ENCODE assay signal across 25 mouse cellular contexts in genomic region chr16:41937596-41937990, GRCm38 (mm10).
"Had no signal": no experiment of that assay in that cellular context is flagged by ENCODE, and none has a peak within 500 bp of the region (broad histone marks: within the 10 kb centered on the region; RNA-seq: fewer than 3 reads in every experiment).

No protein-coding gene starts in this region.

- H3K9ac ChIP-seq: heart, embryonic 12.5 days; hindbrain, embryonic 12.5 days; hindbrain, embryonic 14.5 days; intestine, embryonic 15.5 days; limb, embryonic 12.5 days; liver, embryonic 13.5 days; liver, embryonic 15.5 days; liver, postnatal 0 days had no signal

- H3K4me2 ChIP-seq: heart, embryonic 12.5 days; hindbrain, embryonic 12.5 days; hindbrain, embryonic 14.5 days; intestine, embryonic 15.5 days; limb, embryonic 12.5 days; liver, embryonic 11.5 days; liver, embryonic 13.5 days; liver, embryonic 15.5 days had no signal

- H3K4me1 ChIP-seq: hindbrain, embryonic 10.5 days; hindbrain, embryonic 12.5 days; intestine, embryonic 15.5 days; limb, embryonic 10.5 days; limb, embryonic 12.5 days; liver, embryonic 13.5 days; liver, embryonic 15.5 days had no signal

- ATAC-seq: forebrain, embryonic 16.5 days; hindbrain, embryonic 16.5 days; inflammation-experienced regulatory T-cells, adult 6 months; intestine, embryonic 15.5 days; intestine, postnatal 0 days; liver, postnatal 0 days had no signal

- DNase-seq: gastrocnemius, adult 2 months; gastrocnemius, postnatal 10 days; gastrocnemius, postnatal 25 days; heart, adult 18-20 months; heart, postnatal 10 days; heart, postnatal 4 days; kidney, adult 9 months; kidney, postnatal 36 days; liver; liver, embryonic 13.5 days; liver, postnatal 0 days had no signal

- H3K4me3 ChIP-seq: gastrocnemius, adult 2 months; heart, embryonic 10.5 days; heart, embryonic 12.5 days; hindbrain, embryonic 10.5 days; hindbrain, embryonic 12.5 days; intestine, embryonic 15.5 days; limb, embryonic 10.5 days; limb, embryonic 12.5 days; liver, embryonic 13.5 days; liver, embryonic 15.5 days had no signal

- H3K9me3 ChIP-seq: heart, embryonic 10.5 days; heart, embryonic 12.5 days; hindbrain, embryonic 10.5 days; hindbrain, embryonic 12.5 days; intestine, embryonic 15.5 days; limb, embryonic 10.5 days; limb, embryonic 12.5 days; liver, embryonic 13.5 days; liver, embryonic 15.5 days had no signal

- H3K27me3 ChIP-seq: heart, embryonic 12.5 days; hindbrain, embryonic 12.5 days; intestine, embryonic 15.5 days; limb, embryonic 12.5 days; liver, embryonic 13.5 days; liver, embryonic 15.5 days had no signal

- H3K36me3 ChIP-seq: heart, embryonic 10.5 days; heart, embryonic 12.5 days; hindbrain, embryonic 10.5 days; hindbrain, embryonic 12.5 days; intestine, embryonic 15.5 days; limb, embryonic 10.5 days; limb, embryonic 12.5 days; liver, embryonic 13.5 days; liver, embryonic 15.5 days had no signal

- H3K27ac ChIP-seq: gastrocnemius, adult 2 months; heart, embryonic 10.5 days; hindbrain, embryonic 10.5 days; hindbrain, embryonic 12.5 days; hindbrain, embryonic 14.5 days; intestine, embryonic 15.5 days; limb, embryonic 10.5 days; limb, embryonic 12.5 days; liver, embryonic 13.5 days; liver, embryonic 15.5 days had no signal
